Mouse (Mus musculus): ENCODE data around the gene Ezh1. TPM values are rescaled to one million over a fixed set of nuclear protein-coding genes. Genes with fewer than 3 reads are reported as not detected.

The Ezh1 gene
- polyA plus RNA-seq, 1 experiment, result 42.8 TPM

GRCm38 (mm10) chr11:101259261-101259712, 33.0 kb upstream of the Ezh1 start:
- TF ChIP-seq POLR2A (IDR thresholded peaks at IDR 0.05; ENCODE audit: insufficient read depth, low read length) (no peak), EP300 (IDR thresholded peaks at IDR 0.05; ENCODE audit: insufficient read depth, low read depth, low read length) (no peak), CTCF (IDR thresholded peaks at IDR 0.05; ENCODE audit: low read depth, low read length) (no peak)
- Histone ChIP-seq H3K36me3 (ENCODE audit: control insufficient read depth, insufficient read depth, low read length, poor library complexity, severe bottlenecking) (0 out of 2 replicates have a peak, but pooled peaks cover 12% of the 10 kb centered on the region), H3K9ac (ENCODE audit: low read depth, poor library complexity, severe bottlenecking) (no peak overlapping the region), H3K4me1 (ENCODE audit: control insufficient read depth, insufficient read depth, low read length) (peaks cover 2% of the 10 kb centered on the region), H3K9me3 (replicated peaks; ENCODE audit: control insufficient read depth, insufficient read depth, low read length, poor library complexity, severe bottlenecking) (no peaks in the 10 kb centered on the region), H3K27me3 (ENCODE audit: control insufficient read depth, insufficient read depth, low read length, poor library complexity, severe bottlenecking) (0 out of 2 replicates have a peak, but pooled peaks cover 4% of the 10 kb centered on the region), H3K4me3 (ENCODE audit: low read depth, low read length) (no peak overlapping the region), H3K27ac (ENCODE audit: insufficient read depth, low read length) (no peak overlapping the region)

DNA sequence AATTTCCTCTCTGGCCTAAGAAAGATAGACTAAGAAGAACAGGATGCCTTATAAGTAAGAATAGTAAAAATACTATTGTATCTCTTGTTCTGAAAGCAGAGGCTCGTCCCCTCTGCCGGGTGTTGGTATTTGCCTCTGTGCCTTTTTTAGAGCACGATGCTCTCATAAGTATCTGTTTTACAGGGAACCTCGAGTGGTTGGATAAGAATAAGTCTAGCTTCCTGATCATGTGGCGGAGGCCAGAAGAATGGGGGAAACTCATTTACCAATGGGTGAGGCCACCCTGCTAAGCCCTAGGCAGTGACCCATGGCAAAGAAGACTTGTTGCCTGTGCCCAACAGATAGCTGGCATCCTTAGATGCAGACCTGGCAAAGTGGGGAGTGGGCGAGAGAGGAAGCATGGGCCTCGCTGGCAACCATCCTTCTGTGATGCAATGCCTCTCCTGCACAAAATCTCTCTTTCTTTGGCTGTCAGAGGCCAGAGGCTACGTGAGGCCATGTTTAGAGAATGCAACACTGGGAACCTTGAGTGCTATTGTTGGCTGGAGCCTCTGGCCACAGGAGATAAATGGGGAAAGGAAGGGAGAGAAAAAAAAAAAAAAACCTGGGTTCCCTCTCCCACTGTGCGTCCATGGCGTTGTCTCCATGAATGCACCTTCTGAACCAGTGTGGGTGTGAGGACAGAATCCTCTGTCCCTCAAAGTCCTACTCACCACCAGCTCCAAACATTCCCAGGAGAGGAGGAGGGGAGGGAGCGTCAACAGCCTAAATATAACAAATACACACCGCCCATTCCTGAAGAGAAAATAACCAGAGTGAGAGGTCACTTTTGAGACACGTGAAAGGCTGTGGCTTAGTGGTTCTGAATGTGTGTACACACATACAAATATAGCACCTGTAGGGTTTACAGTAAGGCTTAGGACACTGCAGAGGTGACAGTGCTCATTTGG, 29.8 kb upstream of the Ezh1 start:
- Histone ChIP-seq H3K27ac (ENCODE audit: insufficient read depth, low read length) (no peak overlapping the region), H3K9ac (ENCODE audit: low read depth, poor library complexity, severe bottlenecking) (no peak overlapping the region), H3K27me3 (ENCODE audit: control insufficient read depth, insufficient read depth, low read length, poor library complexity, severe bottlenecking) (no peaks in the 10 kb centered on the region), H3K4me1 (ENCODE audit: control insufficient read depth, insufficient read depth, low read length) (no peaks in the 10 kb centered on the region), H3K36me3 (ENCODE audit: control insufficient read depth, insufficient read depth, low read length, poor library complexity, severe bottlenecking) (0 out of 2 replicates have a peak, but pooled peaks cover 12% of the 10 kb centered on the region), H3K9me3 (replicated peaks; ENCODE audit: control insufficient read depth, insufficient read depth, low read length, poor library complexity, severe bottlenecking) (no peaks in the 10 kb centered on the region), H3K4me3 (ENCODE audit: low read depth, low read length) (no peak overlapping the region)
- no peak for TF ChIP-seq POLR2A (IDR thresholded peaks at IDR 0.05; ENCODE audit: insufficient read depth, low read length)
- no peak for TF ChIP-seq EP300 (IDR thresholded peaks at IDR 0.05; ENCODE audit: insufficient read depth, low read depth, low read length)
- TF ChIP-seq CTCF (IDR thresholded peaks at IDR 0.05; ENCODE audit: low read depth, low read length), result no peak

DNA sequence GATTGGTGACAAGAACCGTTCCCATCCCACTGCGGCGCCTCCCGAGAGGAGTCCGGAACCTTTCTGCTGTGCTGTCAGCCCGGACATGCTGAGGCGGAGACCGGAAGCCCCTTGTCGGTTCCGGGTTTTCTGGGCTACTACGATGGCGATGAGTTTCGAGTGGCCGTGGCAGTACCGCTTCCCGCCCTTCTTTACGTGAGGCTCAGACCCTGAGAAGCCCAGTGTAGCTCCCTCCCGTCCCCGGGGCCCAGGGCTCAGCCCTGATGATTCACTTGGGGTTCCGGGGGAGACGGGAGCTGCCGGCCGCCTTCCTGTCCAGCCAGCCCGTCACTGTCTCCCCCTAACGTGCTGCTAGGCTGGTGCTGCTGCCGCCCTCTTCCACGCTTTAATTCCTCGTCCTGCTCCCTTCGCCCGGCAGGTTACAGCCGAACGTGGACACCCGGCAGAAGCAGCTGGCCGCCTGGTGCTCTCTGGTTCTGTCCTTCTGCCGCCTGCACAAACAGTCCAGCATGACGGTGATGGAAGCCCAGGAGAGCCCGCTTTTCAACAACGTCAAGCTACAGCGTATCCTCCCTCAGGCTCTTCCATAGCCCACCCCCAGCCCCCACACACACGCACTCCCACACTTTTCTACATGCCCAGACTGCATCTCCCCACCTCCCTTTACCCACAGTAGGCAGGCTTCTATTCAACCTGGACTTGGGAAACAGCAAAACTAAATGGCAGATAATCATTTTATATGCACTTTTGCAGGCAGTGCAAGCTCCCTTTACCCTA, 27.5 kb upstream of the Ezh1 start, which contains the start of gene Vps25:
Vps25 (plus strand) TSS at position 95 of the 777 bp plus-strand sequence.
- H3K9me3 ChIP-seq (replicated peaks; ENCODE audit: control insufficient read depth, insufficient read depth, low read length, poor library complexity, severe bottlenecking), result no peaks in the 10 kb centered on the region
- H3K4me1 ChIP-seq (ENCODE audit: control insufficient read depth, insufficient read depth, low read length), result no peaks in the 10 kb centered on the region
- peak within 1 kb of the TSS; percentile 97 for H3K4me3 ChIP-seq (ENCODE audit: low read depth, low read length)
- TF ChIP-seq EP300 (IDR thresholded peaks at IDR 0.05; ENCODE audit: insufficient read depth, low read depth, low read length), result 0 out of 2 replicates have a peak, but pooled peaks have one; percentile 28
- peak; percentile 56 for TF ChIP-seq POLR2A (IDR thresholded peaks at IDR 0.05; ENCODE audit: insufficient read depth, low read length)
- no peak for TF ChIP-seq CTCF (IDR thresholded peaks at IDR 0.05; ENCODE audit: low read depth, low read length)
- H3K27ac ChIP-seq (ENCODE audit: insufficient read depth, low read length), result 0 out of 2 replicates have a peak within 1 kb of the TSS, but pooled peaks have one; percentile 26
- peak within 1 kb of the TSS; percentile 92 for H3K9ac ChIP-seq (ENCODE audit: low read depth, poor library complexity, severe bottlenecking)
- H3K27me3 ChIP-seq (ENCODE audit: control insufficient read depth, insufficient read depth, low read length, poor library complexity, severe bottlenecking), result no peaks in the 10 kb centered on the region
- 0 out of 2 replicates have a peak, but pooled peaks cover 12% of the 10 kb centered on the region for H3K36me3 ChIP-seq (ENCODE audit: control insufficient read depth, insufficient read depth, low read length, poor library complexity, severe bottlenecking)

GRCm38 (mm10) chr11:101252941-101253340, 26.7 kb upstream of the Ezh1 start:
- Histone ChIP-seq H3K4me3 (ENCODE audit: low read depth, low read length) (peak overlapping the region; percentile 97), H3K27ac (ENCODE audit: insufficient read depth, low read length) (0 out of 2 replicates have a peak overlapping the region, but pooled peaks have one; percentile 26), H3K4me1 (ENCODE audit: control insufficient read depth, insufficient read depth, low read length) (no peaks in the 10 kb centered on the region), H3K36me3 (ENCODE audit: control insufficient read depth, insufficient read depth, low read length, poor library complexity, severe bottlenecking) (0 out of 2 replicates have a peak, but pooled peaks cover 12% of the 10 kb centered on the region), H3K9me3 (replicated peaks; ENCODE audit: control insufficient read depth, insufficient read depth, low read length, poor library complexity, severe bottlenecking) (no peaks in the 10 kb centered on the region), H3K27me3 (ENCODE audit: control insufficient read depth, insufficient read depth, low read length, poor library complexity, severe bottlenecking) (no peaks in the 10 kb centered on the region), H3K9ac (ENCODE audit: low read depth, poor library complexity, severe bottlenecking) (peak overlapping the region; percentile 92)
- TF ChIP-seq EP300 (IDR thresholded peaks at IDR 0.05; ENCODE audit: insufficient read depth, low read depth, low read length) (no peak), POLR2A (IDR thresholded peaks at IDR 0.05; ENCODE audit: insufficient read depth, low read length) (no peak)

DNA sequence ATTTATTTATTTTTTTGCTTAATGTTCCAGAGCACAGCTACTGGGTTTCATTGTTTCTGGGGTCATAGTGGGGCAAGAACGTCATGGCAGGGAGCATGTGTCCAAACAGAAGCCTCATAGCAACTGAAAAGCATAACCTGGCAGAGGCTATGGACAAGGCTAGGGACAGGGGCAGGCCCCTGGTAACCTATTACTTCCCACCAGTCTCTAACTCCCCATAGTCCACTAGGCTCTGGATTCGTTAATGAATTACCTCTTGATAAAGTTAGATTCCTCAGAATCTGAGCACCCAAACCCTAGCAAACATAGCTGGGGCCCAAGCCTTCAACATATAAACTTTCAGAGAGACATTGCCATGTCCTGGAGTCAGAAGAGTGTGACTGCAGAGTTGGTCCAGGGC, 24.8 kb upstream of the Ezh1 start:
- H3K4me3 ChIP-seq (ENCODE audit: low read depth, low read length), result no peak overlapping the region
- 0 out of 2 replicates have a peak, but pooled peaks cover 3% of the 10 kb centered on the region for H3K36me3 ChIP-seq (ENCODE audit: control insufficient read depth, insufficient read depth, low read length, poor library complexity, severe bottlenecking)
- no peak overlapping the region for H3K27ac ChIP-seq (ENCODE audit: insufficient read depth, low read length)
- H3K9ac ChIP-seq (ENCODE audit: low read depth, poor library complexity, severe bottlenecking), result no peak overlapping the region
- H3K9me3 ChIP-seq (replicated peaks; ENCODE audit: control insufficient read depth, insufficient read depth, low read length, poor library complexity, severe bottlenecking), result no peaks in the 10 kb centered on the region
- TF ChIP-seq CTCF (IDR thresholded peaks at IDR 0.05; ENCODE audit: low read depth, low read length), result no peak
- TF ChIP-seq POLR2A (IDR thresholded peaks at IDR 0.05; ENCODE audit: insufficient read depth, low read length), result no peak
- no peak for TF ChIP-seq EP300 (IDR thresholded peaks at IDR 0.05; ENCODE audit: insufficient read depth, low read depth, low read length)
- peaks cover 2% of the 10 kb centered on the region; the same call in 1 of the 2 replicates for H3K27me3 ChIP-seq (ENCODE audit: control insufficient read depth, insufficient read depth, low read length, poor library complexity, severe bottlenecking)
- no peaks in the 10 kb centered on the region for H3K4me1 ChIP-seq (ENCODE audit: control insufficient read depth, insufficient read depth, low read length)

Data from ES-Bruce4 (cell line).